Mouse (Mus musculus) inflammation-experienced regulatory T-cells (primary cell): ENCODE measurements around the gene Gm7029. TPM values are rescaled to one million over a fixed set of nuclear protein-coding genes. Genes with fewer than 3 reads are reported as not detected.

ENCODE experiments used
- polyA plus RNA-seq, 2 experiments: library from polyadenylated mRNA; unstranded; fragments of 100-300 nt; shearing (Covaris generic); gene quantifications; one replicate each; pipeline ENCODE4 v1.2.1; 2017

Gm7029 gene
- polyA plus RNA-seq = not detected

DNA sequence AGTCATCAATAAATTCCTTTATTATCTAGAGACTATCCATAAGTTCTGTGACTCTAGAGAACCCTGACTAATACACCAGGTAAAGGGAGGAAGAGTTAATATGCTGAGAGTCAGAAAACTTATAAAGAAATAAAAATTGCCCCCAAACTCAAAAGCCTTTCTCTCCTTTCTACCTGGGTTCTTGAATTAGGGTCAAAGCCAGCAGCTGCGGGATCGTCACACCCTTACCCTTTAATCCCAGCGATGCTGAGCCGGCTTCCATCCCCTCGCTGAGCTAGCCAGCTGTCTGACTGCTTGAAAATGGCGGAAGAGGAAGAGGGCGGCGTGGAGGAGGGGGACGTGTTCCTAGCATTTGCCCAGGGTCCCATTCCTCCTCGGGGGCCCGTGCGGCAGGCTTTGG, at the start of gene Gm7029:
Gm7029 (plus strand) TSS at position 301 of the 400 bp plus-strand sequence.

DNA sequence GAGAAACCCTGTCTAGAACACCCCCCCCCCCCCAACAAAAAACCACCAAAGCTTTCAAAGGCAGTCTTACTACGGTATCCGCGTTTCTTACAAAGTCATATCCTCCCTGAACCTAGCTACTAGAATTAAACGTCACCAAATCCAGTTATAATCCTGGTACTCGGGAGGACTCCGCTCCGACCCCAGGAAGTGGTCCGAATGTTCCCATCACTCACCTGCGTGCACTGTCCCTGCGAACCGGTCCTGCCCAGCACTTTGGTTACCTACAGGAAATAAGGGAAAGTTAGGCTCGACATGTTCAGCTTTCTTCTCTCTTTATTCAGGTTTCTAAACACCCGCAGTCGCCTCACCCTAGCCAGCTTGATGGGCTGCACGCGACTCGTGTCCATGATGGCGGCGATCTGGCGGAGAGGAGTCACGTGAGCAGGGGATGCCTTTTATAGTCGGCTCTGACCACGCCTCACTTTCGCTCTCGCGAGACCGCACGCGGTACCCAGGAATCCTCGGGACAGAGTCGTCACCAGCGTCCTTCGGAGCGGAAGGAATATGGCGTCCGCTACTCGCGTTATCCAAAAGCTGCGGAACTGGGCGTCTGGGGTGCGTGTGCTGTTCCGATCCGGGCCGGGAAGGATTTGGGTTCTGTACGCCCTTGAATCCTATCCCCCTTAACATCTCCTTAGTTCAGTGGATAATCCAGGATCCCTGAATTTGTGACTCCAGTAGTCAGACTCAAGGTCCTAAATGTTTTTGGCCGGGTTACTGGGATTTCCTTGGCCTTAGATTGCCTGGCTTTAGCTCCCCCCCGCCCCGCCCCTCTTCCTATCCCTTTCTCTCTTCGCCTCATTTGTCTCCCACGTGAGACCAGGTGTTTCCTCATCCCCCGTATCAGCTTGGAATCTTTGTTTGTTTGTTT, 49.3 kb upstream of the Gm7029 start, which contains the start of the genes Rps28 and Ndufa7:
Rps28 (minus strand) TSS at position 479 of the 913 bp plus-strand sequence.
Ndufa7 (plus strand) TSS at position 489 of the 913 bp plus-strand sequence.

DNA sequence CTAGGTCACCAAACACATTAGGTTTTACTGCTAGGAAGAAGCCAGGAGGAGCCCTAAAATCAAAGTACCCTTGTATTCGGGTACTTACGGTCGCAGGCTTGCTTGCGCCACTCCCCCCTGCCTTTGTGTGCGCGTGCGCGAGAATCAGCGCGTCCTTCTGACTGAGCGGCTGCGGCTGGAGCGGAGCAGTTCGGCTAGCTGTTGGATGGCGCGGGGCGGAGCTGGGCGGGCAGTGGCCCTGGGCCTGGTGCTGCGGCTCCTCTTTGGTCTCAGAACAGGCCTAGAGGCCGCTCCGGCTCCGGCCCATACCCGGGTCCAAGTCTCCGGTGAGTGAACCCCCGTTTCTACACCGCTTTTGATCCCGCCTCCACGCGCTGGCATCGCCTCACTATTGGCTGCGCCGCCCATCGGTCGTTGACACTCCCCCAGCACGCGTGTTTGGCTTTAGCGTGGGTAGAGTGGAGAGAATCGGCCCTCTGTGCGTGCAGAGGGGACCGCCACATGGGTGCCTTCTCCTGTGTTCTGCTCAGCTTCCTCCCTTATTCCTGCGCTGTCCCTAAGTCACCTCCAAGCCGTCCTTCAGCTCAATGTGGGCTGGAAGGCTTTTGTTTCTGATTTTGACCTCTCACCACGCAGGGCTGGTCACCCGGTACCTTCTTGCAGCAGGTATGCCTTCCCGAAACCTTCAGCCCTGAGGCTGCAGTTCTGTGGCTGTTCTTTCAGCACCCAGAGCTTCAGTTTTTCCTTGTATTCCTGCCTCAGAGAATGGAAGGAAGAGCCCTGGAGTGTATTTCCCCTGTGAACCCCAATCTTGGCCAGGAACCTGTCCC, 30.5 kb upstream of the Gm7029 start, which contains the start of gene Cd320:
Cd320 (plus strand) TSS at position 126 of the 830 bp plus-strand sequence.

DNA sequence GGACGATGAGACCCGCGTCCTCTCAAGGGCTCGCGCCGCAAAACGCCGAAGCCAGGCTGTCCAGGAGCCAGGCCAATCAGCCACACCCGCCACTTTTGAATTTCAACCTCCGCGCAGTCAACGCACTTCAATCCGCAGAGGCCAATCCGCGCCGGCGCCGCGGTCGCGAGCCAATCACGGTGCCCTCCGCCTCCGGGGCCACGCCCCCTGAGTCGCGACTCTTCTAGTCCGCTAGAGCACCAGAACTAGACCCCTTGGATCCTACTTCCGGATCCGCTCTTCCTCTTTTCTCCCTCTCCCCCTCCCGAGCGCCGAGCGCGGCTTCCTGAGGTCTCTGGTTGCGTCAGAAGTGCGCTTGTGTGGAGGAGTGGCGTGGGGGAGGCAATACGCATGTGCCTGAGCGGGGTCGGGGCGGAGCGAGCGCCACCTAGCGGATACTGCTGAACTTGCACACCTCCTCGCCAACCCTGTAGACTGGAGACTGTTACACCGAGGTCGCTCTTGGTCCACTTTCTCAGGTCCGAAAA, 17.0 kb downstream of the Gm7029 start, which contains the start of gene Kifc1:
Kifc1 (minus strand) TSS at position 129 of the 527 bp plus-strand sequence.

DNA sequence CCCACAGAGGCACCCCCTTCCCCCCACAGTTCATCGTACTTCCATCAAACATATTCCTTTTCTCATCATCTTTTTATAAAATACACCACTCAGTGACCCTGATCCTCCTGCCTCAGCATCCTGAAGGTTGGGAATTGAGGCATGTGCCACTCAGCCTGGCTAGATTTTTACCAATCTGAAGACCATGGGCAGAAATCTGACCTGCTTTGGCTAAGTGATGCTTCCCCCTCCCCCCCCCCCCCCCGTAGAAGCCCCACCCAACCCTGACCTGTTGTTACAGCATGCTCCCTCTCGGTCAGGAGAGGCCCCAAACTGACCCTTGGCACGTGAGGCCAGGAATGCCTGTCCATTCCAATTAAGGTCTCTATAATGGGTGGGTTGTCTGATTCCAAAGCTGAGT, 31.2 kb downstream of the Gm7029 start, which contains the start of gene Platr17:
Platr17 (plus strand) TSS at position 301 of the 400 bp plus-strand sequence.

DNA sequence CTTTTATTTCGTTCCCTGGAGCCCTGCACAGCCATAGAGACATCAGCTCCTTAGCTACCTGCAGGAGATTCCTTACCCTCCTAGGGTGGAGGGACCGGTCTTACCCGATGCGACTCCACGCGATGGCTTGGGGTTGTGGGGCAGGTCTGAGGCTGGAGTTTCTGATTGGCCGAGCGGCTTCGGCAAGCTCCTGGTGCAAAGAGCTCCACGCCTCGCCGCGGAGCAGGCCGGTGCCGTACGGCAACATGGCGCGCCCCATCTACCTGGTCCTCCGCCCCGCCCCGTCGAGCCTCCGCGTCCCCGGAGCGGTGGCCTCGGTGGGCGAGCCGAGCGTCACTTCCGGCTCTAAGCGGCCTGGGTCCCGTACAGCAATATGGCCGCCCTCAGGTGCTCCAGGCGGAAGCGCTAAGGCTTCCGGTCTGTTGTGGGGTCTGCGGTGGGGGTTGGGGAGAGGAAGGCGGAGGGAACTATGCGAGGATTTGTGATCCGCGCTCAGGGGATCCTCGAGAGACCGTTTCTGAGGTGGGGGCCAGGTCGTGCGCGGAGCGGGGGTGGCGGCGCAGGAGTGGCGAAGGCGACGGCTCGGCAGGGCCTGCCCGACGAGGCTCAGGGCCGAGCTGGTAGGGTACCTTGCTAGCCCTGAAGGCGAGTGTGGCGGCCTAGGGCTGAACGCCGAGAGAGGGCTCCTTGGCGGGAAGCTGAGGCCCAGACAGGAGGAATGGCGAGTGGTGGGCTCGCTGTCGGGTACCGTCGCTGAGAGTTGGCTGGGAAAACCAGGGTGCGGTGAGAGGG, 35.6 kb downstream of the Gm7029 start, which contains the start of gene Daxx:
Daxx (plus strand) TSS at position 338 of the 792 bp plus-strand sequence.

DNA sequence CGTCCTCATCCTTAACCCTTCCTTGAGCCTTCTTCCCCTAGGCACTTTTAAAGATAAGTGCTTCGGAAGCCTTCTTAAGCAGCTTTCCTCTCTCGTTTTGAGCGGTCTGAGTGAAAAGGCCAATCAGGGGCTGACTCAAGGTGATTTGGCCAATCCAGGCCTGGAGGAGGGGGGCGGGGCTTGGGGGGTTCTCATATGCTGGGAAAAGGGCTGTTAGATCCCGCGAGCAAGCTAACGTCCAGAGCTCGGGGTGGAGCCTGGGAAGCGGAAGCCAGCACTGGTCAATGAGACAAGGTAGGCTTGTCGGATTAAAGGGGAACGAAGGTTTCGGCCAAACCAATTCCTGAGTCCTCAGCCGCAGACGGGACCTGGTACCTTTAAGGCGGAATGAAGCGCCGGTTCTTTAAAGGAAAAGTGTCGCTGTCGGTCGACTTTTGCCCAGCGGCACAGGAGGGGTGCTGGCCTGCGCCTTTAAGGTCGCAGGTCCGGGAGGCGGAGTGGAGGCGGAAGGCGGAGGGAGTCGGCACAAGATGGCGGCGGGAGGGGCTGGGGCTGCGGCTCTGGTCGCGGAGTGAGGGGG, 42.1 kb downstream of the Gm7029 start, which contains the start of the genes Tapbp and Zbtb22:
Tapbp (plus strand) TSS at position 229 of the 580 bp plus-strand sequence.
Zbtb22 (plus strand) TSS at position 234 of the 580 bp plus-strand sequence.

Other genes starting within 250 kb of the Gm7029 start
- 10 to 100 TPM; 62.1 to 66.8 TPM for gene Zfp414, start 244.7 kb upstream of the Gm7029 start, polyA plus RNA-seq
- gene Pram1, start 235.8 kb upstream of the Gm7029 start, polyA plus RNA-seq = 1 to 10 TPM in 1 of 2 experiments, under 1 TPM in 1; 0.99 to 1.5 TPM
- 100 to 1,000 TPM; 337 to 341 TPM for gene Hnrnpm, start 187.0 kb upstream of the Gm7029 start, polyA plus RNA-seq
- 100 to 1,000 TPM in 1 of 2 experiments, 10 to 100 TPM in 1; 96.3 to 115 TPM for gene March2, start 155.2 kb upstream of the Gm7029 start, polyA plus RNA-seq
- gene Rab11b, start 113.3 kb upstream of the Gm7029 start, polyA plus RNA-seq = 100 to 1,000 TPM; 270 to 275 TPM
- 1 to 10 TPM; 3.2 to 7.7 TPM for gene Angptl4, start 92.0 kb upstream of the Gm7029 start, polyA plus RNA-seq
- gene Kank3, start 63.3 kb upstream of the Gm7029 start, polyA plus RNA-seq = 10 to 100 TPM in 1 of 2 experiments, 1 to 10 TPM in 1; 6.9 to 16.4 TPM
- gene Rps28, start 49.3 kb upstream of the Gm7029 start, polyA plus RNA-seq = 100 to 1,000 TPM; 768 to 791 TPM
- 100 to 1,000 TPM; 295 to 298 TPM for gene Ndufa7, start 49.3 kb upstream of the Gm7029 start, polyA plus RNA-seq
- 10 to 100 TPM; 12.7 to 26.5 TPM for gene Cd320, start 30.7 kb upstream of the Gm7029 start, polyA plus RNA-seq
- 1 to 10 TPM; 5.4 to 5.9 TPM for gene Kifc1, start 16.8 kb downstream of the Gm7029 start, polyA plus RNA-seq
- gene Platr17, start 31.3 kb downstream of the Gm7029 start, polyA plus RNA-seq = 1 to 10 TPM; 2.7 to 8.0 TPM
- gene Daxx, start 35.6 kb downstream of the Gm7029 start, polyA plus RNA-seq = 100 to 1,000 TPM in 1 of 2 experiments, 10 to 100 TPM in 1; 88.4 to 128 TPM
- gene Tapbp, start 42.1 kb downstream of the Gm7029 start, polyA plus RNA-seq = 100 to 1,000 TPM; 609 to 631 TPM
- 10 to 100 TPM; 19.7 to 30.0 TPM for gene Zbtb22, start 42.1 kb downstream of the Gm7029 start, polyA plus RNA-seq
- gene Rgl2, start 55.7 kb downstream of the Gm7029 start, polyA plus RNA-seq = 100 to 1,000 TPM; 129 to 170 TPM
- gene Pfdn6, start 66.5 kb downstream of the Gm7029 start, polyA plus RNA-seq = 100 to 1,000 TPM; 132 to 142 TPM
- 10 to 100 TPM; 59.2 to 75.0 TPM for gene Wdr46, start 66.8 kb downstream of the Gm7029 start, polyA plus RNA-seq
- 10 to 100 TPM; 21.9 to 44.0 TPM for gene B3galt4, start 77.7 kb downstream of the Gm7029 start, polyA plus RNA-seq
- gene Vps52, start 82.0 kb downstream of the Gm7029 start, polyA plus RNA-seq = 10 to 100 TPM; 69.7 to 81.8 TPM
- 1,000 to 10,000 TPM; 1,990 to 2,168 TPM for gene Rps18, start 82.2 kb downstream of the Gm7029 start, polyA plus RNA-seq
- over 10,000 TPM; 12,130 to 12,778 TPM for gene H2-K1, start 126.5 kb downstream of the Gm7029 start, polyA plus RNA-seq
- 10 to 100 TPM; 35.6 to 38.2 TPM for gene Ring1, start 150.8 kb downstream of the Gm7029 start, polyA plus RNA-seq
- gene H2-Ke6, start 154.2 kb downstream of the Gm7029 start, polyA plus RNA-seq = 100 to 1,000 TPM; 289 to 375 TPM
- gene Slc39a7, start 157.8 kb downstream of the Gm7029 start, polyA plus RNA-seq = 100 to 1,000 TPM in 1 of 2 experiments, 10 to 100 TPM in 1; 96.5 to 149 TPM
- gene Rxrb, start 158.0 kb downstream of the Gm7029 start, polyA plus RNA-seq = 10 to 100 TPM; 66.1 to 98.3 TPM
- 1 to 10 TPM in 1 of 2 experiments, under 1 TPM in 1; 0.72 to 3.2 TPM for gene Col11a2, start 165.6 kb downstream of the Gm7029 start, polyA plus RNA-seq
- 10 to 100 TPM; 31.7 to 45.1 TPM for gene H2-Oa, start 218.5 kb downstream of the Gm7029 start, polyA plus RNA-seq
- gene H2-DMa, start 245.7 kb downstream of the Gm7029 start, polyA plus RNA-seq = 100 to 1,000 TPM in 1 of 2 experiments, 10 to 100 TPM in 1; 99.4 to 105 TPM
- 100 to 1,000 TPM; 199 to 255 TPM for gene Brd2, start 248.8 kb downstream of the Gm7029 start, polyA plus RNA-seq